Mouse (Mus musculus): ENCODE data around the gene Masp2. TPM values are rescaled to one million over a fixed set of nuclear protein-coding genes. Genes with fewer than 3 reads are reported as not detected.

Masp2 gene
- total RNA-seq, 2 experiments from 2014 or later = not detected

DNA sequence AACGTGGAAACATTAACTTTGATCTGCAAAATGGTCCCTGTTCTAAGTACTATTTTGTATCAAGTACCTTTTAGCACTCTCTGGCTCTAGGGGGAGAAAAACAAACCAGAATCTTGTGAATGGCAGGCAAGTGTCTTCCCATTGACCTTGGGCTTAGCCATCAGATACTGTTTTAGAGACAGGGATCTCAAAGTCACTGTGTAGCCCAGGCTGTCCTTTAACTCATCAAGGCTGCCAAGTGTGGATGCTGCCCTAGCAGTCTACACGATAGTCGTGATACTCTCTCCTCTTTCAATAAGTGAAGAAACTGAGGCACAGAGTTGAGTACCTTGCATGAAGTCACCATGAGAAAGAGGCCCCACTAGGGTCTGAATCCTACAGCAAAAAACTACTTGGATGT lies 24.9 kb downstream of the Masp2 start:
- ATAC-seq (replicated peaks; ENCODE audit: low FRiP score, poor library complexity, severe bottlenecking) = peak; percentile 27

DNA sequence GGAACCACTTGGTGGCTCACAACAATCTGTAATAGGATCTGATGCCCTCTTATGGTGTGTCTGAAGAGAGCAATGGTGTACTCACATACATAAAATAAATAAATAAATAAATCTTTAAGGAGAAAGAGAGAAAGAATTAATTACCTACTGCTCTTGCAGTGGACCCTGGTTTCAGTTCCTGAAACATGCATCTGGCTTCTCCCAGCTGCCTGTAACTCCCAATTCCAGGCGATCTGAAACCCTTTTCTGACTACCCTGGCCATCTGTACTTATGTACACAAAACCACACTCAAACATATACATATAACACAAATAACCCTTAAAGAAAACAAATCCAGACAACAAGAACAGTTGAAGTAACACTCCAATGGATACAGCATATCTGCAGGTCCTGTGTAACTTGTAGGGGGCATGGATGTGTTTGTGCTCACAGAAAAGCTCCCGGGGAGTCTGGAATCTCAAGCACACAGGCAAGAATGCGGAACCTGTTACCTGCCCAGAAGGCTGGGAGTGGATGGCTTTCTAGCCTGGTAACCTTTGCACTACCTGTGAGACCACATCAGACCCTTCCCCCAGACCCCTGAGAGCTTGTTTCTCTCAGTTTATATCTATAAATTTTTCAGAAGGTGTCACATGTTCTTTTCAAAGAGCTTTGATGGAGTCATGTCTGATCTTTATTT lies 29.8 kb downstream of the Masp2 start:
- no peak for ATAC-seq (replicated peaks; ENCODE audit: low FRiP score, poor library complexity, severe bottlenecking)

DNA sequence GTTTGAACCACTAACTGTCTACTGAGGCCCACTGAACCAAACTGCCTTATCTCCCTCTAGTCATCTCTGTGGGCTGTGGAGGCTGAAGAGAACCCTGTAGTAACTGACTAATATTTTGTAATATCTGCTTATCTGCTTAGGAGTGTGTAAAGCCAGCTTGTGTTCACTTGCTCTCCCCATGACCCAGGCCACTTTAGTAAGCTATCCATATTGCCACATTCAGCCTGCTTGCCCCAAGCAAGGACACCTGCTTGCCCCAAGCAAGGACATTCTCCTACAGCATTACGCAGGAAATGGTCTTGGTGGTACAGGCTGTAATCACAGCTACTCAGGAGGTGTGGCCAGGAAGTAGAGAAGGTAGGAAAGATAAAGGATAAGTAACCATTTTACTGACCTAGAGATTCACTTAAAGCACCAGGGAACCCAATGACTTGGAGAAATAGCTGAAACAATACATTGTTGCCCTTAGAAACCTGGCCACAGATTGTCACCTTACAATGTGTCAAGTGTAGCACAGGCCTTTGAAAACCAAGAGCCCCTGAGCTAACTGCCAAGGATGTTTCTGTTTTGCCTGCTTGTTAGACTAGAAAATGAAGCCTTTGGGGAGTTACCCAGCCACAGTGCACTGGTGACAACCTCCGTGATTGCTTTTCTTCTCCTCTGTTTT lies 31.2 kb downstream of the Masp2 start:
- ATAC-seq (replicated peaks; ENCODE audit: low FRiP score, poor library complexity, severe bottlenecking) = no peak; the same call in 1 of the 2 replicates

DNA sequence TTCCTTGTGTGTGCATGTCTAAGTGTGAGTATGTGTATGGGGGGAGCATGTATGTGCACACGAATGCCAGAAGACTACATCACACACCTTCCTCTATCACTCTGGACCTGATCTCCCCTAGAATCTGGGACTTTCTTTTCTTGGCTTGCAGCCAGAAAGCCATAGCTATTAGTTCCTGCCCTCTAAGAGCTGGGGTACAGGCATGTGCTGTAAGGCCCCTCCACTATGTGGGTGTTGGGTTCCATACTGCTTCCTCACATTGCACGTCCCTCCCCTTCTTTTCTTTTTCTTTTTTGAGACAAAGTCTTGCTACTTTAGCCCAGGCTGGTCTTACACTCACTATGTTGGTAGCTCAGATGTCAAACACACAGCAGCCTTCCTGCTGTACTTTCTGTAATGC lies 33.0 kb downstream of the Masp2 start:
- no peak for ATAC-seq (replicated peaks; ENCODE audit: low FRiP score, poor library complexity, severe bottlenecking)

DNA sequence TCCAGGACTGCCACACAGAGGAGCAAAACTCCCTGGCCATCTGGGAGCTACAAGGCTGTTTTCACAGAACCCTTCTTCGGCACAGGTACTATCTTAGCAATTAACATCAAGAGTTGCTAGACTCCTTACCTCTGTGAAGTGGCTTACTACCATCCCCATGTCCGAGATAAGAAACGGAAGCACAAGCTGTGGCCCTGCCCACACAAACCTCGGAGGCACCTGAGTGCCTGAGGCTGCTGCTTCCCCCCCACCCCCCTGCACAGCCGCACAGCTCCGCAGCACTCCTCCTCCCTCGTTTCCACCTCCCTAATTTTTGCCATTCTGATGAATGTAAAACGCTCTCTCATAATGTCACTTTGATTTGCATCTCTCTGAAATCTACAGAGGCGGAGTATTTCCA lies 35.9 kb downstream of the Masp2 start:
- ATAC-seq (replicated peaks; ENCODE audit: low FRiP score, poor library complexity, severe bottlenecking) = no peak

DNA sequence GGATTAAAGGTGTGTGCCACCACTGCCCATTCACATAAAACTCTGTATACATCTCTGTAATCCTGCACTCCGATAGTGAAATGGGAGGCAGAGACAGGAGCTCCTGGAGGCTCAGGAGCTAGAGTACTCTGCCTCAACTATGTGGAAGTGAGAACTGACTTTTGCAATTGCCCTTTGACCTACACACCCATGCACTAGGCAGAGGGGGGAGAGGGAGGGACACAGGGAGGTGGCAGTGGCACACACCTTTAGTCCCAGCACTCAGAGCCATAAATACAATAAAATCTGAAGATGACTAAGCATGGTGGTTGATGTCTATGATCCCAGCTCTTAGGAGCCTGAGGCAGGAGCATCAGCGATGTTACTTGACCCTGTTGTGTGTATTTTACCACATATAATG lies 37.1 kb downstream of the Masp2 start:
- ATAC-seq (replicated peaks; ENCODE audit: low FRiP score, poor library complexity, severe bottlenecking) = no peak

DNA sequence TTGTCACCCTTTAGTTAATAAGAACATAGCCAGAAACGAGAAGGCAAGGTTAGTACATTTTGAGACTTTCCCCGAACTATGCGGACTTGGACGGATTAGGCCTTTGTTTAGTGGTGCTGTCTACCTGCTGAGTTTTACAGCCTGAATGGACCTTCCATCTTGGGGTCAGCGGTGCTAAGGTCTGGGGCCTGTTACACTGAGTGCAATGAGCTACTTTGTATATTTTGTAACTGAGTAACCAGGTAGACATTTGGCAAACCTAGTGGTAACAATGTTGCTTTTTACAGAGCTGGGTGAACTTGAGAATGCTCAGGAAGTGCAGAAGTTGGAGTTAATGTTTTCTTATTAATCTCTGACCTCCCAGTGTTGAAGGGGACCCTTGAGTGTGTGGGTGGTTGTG lies 38.8 kb downstream of the Masp2 start:
- ATAC-seq (replicated peaks; ENCODE audit: low FRiP score, poor library complexity, severe bottlenecking) = no peak

DNA sequence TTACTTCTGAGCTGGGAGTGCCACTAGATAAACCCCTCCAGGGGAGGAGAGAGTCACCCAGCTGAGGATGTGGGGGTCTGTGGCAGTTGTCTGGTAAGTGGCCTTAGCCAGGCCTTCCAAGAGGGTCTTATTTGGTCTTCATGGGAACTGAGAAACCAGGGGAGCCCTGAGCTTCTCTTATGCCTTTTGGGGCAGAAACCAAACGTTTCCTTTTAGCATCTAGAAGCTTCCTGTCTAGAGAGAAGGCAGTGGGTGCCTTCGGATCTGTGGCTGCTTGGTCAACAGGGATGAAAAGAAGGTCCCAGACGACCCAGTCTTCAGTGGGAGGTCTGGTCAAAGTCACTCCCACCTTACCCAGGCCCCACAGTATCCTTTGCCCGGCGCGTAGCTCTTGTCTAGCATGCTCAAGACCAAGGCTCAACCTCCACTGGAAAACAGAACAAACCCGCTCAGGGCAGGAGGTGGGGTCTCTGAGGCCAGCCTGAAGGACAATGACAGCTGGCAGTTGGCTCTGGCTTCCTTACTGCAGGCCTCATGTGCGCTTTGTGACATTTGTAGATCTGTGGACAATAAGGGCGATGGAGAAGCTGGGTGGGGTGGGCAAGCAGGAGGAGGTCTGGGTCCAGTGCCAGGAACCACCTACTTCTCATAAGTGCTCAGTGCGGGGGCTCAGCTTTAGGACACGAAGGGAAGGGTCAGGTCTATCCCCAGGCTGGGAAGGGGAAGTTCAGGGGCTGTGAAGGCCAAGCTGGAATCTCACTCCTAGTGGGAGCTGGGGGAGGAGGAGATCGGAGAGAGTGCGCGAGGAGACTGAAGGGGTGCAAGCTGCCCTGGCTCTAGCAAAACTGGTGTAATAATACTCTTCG lies 41.2 kb downstream of the Masp2 start, which contains the start of gene Gm572:
TSS of gene Gm572 (plus strand) at position 27 of the 866 bp plus-strand sequence.
- ATAC-seq (replicated peaks; ENCODE audit: low FRiP score, poor library complexity, severe bottlenecking) = peak; percentile 50; the same call in 1 of the 2 replicates

DNA sequence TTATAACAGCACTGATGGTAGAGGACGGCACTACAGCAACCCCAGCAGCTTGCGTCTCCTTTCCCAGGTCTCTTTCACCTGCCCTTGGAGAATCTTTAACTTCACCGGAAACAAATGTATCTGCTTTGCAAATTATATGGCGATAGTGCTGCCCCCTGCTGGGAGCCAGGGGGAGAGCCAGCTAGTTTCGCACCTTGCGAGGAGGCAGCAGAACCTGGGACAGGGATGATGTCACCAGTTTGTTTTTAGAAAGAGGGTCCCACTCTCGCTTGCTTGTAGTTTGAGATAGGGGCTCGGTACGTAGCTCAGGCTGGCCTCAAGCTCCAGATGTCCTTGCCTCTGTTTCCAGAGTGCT lies 41.8 kb downstream of the Masp2 start:
- peak; percentile 85 for ATAC-seq (replicated peaks; ENCODE audit: low FRiP score, poor library complexity, severe bottlenecking)

DNA sequence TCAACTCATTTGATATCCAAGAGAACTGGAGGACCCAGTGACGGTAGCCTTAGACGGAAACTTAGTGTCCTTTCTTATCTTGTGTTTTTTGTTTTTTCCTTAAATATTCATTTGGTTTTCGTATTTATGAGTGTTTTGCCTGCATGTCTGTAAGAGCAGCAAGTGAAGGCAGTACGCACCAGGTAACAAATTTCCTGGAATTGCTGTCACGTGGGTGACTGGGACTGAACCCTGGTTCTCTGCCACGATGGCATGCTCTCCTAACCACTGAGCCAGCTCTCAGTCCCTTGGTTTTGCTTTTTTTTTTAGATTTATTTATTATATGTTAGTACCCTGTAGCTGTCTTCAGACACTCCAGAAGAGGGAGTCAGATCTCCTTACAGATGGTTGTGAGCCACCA lies 42.6 kb downstream of the Masp2 start:
- no peak for ATAC-seq (replicated peaks; ENCODE audit: low FRiP score, poor library complexity, severe bottlenecking)

DNA sequence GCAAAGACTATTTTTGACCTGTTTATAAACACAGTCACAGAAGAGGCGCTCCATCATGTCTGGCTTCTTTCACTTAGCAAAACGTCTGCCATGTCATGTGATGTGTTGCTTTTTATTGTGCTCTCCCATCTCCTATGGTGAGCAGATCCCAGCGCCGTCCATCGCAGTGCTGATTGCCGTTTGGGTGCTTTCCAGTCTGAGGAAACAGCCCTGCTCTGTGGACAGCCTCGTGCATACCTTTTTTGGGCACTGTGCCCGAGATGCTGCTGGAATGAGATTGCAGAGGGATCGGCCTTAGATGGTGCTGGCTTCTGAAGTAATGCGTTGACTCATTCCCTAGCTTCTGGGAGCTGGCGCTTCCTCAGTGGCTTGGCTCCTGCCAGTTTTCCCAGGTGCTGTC lies 44.3 kb downstream of the Masp2 start:
- no peak for ATAC-seq (replicated peaks; ENCODE audit: low FRiP score, poor library complexity, severe bottlenecking)

DNA sequence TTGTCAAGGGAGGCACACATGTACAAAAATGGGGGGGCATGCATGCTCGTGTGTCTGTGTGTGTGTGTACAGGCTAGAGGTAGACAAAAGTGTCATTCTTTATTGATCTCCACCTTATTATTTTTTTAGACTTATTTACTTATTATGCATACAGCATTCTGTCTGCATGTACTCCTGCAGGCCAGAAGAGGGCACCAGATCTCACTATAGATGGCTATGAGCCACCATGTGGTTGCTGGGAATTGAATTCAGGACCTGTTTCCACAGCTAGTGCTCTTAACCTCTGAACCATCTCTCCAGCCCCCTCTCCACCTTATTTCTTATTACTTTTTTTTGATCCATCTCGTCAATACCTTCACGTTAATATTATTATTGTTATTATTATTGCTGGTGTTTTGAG lies 47.0 kb downstream of the Masp2 start:
- no peak; the same call in 1 of the 2 replicates for ATAC-seq (replicated peaks; ENCODE audit: low FRiP score, poor library complexity, severe bottlenecking)

DNA sequence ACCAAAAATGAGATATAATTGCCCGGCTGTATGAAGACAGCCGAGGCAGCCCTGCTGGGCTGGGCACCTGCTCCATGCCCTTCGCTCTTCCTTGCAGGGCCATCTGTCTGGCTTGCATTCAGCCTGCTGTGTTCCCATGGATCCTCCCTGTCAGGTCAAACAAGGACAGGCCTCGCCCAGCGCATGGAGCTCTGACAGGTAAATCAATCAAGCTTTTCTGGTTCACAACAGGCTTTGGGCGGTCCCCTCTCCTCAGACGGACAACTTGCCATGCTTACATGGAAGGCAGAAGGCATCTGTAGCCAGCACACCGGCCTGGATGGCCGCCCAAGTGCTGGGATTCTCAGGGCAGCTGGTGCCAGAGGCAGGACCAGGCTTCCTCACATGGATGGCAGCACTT lies 48.7 kb downstream of the Masp2 start:
- ATAC-seq (replicated peaks; ENCODE audit: low FRiP score, poor library complexity, severe bottlenecking) = no peak

DNA sequence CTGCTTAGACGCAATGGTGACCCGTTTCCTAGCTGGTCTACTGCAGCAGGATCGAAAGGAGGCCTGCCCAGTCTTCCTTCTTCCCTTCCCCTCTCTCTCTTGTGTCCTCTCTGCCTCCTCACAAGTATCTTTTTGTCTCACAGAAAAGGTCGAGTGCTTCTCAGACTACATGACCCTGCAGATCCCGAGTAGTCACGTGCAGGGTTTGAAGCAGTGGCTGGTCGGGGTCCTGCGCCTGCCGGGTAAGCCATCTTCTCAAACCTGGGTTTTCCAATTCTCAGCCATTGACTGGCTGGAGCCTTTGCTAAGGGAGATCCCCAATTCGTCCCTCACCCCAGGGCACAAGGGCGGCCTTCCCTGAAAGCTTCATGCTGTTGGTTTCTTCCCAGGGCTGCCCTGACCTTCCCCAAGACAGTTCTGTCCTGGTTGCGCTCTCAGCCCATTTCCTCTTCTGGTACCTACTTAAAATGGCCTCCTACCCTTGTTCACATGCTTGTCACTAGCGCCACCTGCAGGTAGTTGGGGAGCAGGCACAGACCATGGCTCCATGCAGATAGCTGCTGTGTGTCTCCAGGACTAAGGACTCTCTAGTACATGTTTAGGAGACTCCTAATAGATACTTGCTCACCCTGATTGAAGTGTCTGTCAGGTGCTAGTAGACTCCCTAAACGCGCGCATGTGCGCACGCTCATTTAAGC lies 52.5 kb downstream of the Masp2 start:
- ATAC-seq (replicated peaks; ENCODE audit: low FRiP score, poor library complexity, severe bottlenecking) = peak; percentile 75

DNA sequence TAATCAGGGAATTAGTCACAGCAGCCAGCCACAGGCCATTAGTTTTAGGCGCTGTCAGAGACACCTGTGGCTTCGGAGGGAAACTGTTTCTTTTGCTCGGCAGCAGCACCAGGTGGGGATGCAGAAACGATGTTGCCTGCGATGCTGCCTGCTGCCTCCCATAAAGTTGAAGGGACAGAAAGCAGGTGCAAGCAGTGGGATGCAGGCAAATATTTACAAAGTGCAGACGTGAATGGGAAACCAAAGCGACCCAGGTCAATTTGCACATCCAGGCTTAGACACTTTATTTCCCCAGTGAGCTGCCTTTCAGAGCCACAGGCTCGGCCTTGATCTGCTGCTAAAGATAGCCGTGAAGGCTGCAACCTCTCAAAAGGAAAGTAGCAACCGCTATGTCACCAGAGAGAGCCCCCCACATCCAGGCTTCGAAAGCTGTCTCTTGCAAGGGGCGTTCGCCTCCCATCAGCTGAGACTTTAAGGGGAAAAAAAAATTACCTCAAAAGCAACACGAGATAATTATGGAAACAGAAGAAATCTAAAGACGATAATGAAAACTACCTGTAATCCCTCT lies 54.4 kb downstream of the Masp2 start:
- no peak for ATAC-seq (replicated peaks; ENCODE audit: low FRiP score, poor library complexity, severe bottlenecking)

DNA sequence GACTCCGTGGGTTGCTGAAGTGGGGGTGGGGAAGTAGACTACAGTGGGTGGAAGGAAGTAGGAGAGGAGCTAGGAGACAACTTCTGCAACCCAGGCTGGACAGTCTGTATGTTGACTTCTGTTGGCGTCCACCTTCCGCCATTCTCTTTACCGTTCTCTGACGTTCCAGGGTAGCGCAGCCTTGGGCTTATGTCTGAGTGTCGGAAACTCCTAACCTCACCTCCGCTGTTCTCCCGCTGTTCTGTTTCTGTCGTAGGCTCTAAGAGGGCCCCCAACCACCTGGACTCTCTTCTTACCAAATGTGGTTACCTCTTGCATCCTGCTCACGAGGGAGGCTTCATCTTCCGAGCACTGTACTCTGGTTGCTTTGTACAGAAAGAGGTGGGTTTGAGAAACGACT lies 55.4 kb downstream of the Masp2 start:
- ATAC-seq (replicated peaks; ENCODE audit: low FRiP score, poor library complexity, severe bottlenecking) = no peak

DNA sequence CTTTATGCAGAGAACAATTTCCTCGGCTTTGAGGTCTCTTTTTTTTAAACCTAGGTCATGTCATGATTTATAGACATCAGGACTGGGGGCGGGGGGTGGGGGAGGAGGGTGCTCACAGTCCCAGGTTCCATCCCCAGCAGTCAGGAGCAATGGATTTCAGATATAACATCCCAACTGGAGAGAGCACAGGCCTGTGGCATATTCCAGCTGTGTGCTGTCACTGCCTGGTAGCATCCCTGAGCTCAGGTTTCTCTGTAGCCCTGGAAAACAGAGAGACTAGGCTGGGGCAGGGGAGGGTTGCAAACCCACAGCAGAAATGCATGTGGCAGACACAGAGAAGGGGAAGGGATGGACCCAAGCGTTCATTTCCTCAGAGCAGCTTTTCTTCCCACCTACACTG lies 57.8 kb downstream of the Masp2 start:
- no peak for ATAC-seq (replicated peaks; ENCODE audit: low FRiP score, poor library complexity, severe bottlenecking)

DNA sequence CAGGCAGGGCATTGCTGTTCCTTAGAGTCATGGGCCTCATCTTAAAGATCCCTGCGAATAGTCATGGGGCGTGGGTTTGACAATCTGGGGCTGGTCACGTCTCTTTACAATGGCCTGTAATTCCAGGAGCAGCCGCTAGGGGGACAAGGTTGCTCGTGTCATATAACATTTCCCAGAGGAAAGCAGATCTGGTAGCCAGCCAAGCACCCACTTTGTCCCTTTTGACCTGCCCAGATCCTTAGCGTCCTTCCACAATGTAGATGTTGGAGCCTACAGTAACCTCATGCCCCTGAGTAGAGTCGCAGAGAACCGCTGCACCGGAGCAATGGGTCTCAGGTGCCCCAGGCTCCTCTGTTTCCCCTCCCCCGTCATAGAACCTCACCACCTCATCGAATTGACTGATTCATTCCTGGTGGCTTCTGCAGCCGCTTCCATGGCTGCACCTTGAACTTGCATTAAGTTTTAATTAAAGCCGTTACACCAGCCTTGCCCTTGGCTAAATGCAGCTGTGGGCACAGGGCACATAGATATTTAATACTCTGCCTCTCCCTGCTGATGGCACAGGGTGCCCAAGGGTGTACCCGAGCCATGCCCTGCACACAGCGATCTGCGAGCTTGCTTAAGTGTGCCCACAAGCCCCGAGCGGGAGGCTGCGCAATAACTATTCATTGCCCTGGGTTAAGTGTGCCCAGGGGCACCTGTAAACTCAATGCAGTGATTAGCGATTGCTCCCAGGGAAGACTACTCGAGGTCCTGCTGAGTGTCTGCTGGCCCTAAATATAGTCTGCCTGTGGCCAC lies 60.0 kb downstream of the Masp2 start:
- ATAC-seq (replicated peaks; ENCODE audit: low FRiP score, poor library complexity, severe bottlenecking) = peak; percentile 64

DNA sequence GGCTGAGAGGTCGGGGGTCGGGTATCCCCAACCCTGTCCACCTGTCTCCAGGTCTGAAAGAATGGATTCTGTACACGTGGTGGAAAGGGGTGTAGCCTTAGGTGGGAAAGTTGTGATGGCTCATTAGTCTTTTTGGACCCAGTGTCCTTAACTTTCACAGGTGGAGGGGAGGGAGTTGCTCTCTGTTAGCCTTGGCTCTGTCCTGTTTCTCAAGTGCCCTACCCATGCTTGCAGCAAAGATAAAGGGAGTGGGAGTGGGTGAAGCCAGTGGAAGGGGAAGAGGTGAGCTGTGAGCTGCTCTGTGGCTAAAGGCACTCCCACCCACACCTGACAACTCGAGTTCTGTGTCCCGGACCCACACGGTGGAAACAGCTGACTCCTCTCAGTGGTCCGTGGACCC lies 61.0 kb downstream of the Masp2 start:
- no peak for ATAC-seq (replicated peaks; ENCODE audit: low FRiP score, poor library complexity, severe bottlenecking)
